Mouse (Mus musculus): ENCODE measurements around the gene Rundc3a. TPM values are rescaled to one million over a fixed set of nuclear protein-coding genes. Genes with fewer than 3 reads are reported as not detected.

Gene Rundc3a
- total RNA-seq (2021), result 100 to 1,000 TPM; 329 to 332 TPM

DNA sequence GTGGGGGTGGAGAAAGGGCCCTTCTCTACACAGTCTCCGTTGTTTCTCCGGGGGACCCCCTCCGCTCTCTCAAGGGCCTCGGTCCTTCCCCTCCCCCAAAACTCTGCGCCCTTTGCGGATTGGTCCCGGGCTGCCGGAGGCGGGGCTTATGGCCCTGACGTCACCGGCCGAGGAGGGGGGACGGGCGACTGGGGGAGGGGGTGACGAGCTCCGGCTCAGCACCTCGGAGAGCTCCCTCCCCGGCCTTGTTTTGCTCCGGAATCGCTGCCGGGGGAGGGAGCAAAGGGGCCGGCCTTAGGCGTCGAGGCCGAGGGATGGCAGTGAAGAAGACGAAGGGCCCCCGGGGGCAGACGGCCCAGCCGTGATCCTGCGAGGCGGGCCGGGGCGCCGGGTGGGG is at the start of gene Rundc3a:
Gene Rundc3a (plus strand): TSS at position 166 of the 397 bp plus-strand sequence.
- intact Hi-C loops (cut with DNase I), result no loop called here
- DNase-seq (ENCODE audit: extremely low spot score in 1 of 2, low spot score in 2 of 2), result peak; percentile 96 to 97

GRCm38 (mm10) chr11:102344458-102344857 is 48.7 kb upstream of the Rundc3a start:
- intact Hi-C loops (cut with DNase I), result no loop called here

GRCm38 (mm10) chr11:102346926-102347325 is 46.3 kb upstream of the Rundc3a start:
- no peak for DNase-seq (ENCODE audit: extremely low spot score in 1 of 2, low spot score in 2 of 2)
- intact Hi-C loops (cut with DNase I), result no loop called here

More at GRCm38 (mm10) chr11:102344458-102344857, 48.7 kb upstream of the Rundc3a start:
- DNase-seq (ENCODE audit: extremely low spot score in 1 of 2, low spot score in 2 of 2), result no peak

DNA sequence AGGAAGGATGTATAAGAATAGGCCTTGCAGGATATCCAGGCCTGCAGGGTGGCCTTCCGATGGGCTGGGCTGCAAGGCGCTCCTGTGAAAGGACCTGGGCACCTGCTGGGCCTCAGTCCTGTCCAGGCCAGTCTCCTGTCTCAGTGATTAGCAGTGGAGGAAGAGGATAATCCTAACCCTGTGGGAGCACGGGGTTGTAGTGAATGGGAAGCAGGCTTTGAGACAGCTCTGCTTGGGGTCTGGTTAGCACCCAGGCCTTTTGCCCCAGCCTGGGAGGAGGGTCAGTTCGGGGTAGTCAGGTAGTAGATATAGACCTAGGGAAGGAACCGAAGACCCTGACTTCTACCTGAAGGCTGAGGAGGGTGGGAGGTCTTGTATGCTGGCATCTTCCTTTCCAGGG is 45.5 kb upstream of the Rundc3a start:
- DNase-seq (ENCODE audit: extremely low spot score in 1 of 2, low spot score in 2 of 2), result no peak
- intact Hi-C loops (cut with DNase I), result no loop called here

DNA sequence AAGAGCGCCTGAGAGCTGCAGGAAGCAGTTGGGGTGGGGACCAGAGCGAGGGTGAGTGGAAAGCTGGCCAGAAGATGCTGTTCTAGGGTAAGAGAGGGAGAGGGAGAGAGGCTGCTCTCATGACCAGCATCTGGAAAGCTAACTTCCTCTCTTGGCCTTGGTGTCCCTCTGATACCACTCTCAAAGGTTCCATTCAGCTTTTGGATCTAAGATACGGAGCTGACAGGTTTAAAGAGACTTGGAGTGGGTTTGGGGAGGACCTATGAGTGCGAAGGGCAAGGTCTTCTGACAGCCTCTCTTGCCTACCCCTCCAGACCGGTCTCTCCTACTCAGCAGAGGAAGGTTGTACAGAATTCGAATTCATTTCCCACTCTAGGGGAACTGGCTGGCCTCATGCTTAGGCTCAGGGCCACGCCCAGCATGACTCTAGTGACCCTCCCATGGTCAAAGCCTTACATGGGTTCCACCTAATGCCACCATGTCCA is 45.1 kb upstream of the Rundc3a start:
- intact Hi-C loops (cut with DNase I), result no loop called here
- DNase-seq (ENCODE audit: extremely low spot score in 1 of 2, low spot score in 2 of 2), result no peak

DNA sequence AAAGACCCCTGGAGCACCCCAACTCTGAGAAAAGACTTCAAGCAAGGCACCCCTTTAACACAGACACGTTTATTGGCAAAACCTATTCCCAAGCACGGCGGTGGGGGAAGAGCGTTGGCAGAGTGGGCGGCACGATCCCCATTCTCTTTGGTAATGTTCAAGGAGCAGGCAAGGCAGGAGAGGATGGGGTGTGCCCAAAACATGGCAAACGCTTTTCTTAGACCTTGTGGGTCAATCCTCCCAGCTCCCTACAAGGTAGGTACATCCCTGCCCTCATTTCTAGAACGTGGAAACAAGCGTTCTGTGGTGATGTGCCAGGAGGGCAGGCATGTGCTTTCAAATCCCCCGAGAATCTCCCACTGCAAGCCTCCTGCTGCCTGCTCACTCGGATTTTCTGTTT is 44.4 kb upstream of the Rundc3a start:
- no peak for DNase-seq (ENCODE audit: extremely low spot score in 1 of 2, low spot score in 2 of 2)
- intact Hi-C loops (cut with DNase I), result no loop called here

DNA sequence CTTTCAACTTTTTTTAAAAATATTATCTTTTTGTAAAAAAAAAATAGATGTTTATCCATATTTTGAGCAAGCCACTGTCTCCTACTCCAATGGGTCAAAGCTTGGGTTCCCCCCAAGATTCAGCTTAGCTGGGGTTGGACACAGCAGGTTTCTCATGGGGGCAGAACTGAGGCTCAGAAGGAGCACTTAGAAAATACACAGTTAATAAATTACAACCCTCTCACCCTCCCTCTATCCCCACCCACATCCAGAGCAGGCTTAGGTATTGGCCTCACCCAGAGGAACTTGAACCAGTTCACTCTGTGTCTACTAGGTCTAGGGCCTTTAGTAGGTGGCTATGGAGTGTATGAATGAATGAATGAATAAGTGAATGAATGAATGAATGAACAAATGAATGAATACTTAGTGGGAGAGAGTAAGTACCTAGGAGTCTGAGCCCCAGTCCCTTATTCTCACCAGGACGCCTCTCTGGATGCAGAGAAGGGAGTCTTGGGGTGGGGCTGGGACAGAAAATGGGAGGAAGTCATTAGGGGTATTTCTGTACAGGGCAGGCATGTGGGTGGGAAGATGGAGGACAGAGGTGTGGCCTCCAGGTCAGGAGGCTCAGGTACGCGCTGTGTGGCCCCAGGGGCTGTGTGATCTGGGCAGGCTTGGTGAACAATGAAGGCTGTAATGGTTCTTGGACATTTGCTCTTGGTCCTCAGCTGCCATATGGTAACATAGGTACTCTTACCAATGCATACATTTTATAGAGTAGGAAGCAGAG is 43.8 kb upstream of the Rundc3a start:
- intact Hi-C loops (cut with DNase I), result no loop called here

DNA sequence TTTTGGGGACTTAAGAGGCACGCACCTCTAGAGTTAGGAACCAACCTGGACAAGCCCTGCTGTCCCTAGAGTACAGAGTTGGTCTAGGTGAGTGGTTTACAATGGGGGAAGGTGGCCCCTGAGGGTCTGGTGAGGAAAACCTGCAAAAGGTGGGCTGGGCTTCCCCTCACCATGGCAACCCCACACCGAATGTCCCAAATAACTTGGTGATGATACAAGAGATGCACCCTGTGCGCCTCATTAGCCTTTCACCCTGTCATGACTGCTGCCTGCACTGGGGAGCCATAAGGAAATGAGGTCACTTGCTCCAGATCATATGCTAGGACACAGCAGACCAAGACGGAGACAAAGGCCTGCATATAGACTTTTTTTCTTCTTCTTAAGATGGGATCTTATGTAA is 42.8 kb upstream of the Rundc3a start:
- DNase-seq (ENCODE audit: extremely low spot score in 1 of 2, low spot score in 2 of 2), result no peak
- intact Hi-C loops (cut with DNase I), result no loop called here

More for the DNA sequence above, 43.8 kb upstream of the Rundc3a start:
- DNase-seq (ENCODE audit: extremely low spot score in 1 of 2, low spot score in 2 of 2), result no peak

GRCm38 (mm10) chr11:102350981-102351523 is 42.2 kb upstream of the Rundc3a start:
- intact Hi-C loops (cut with DNase I), result no loop called here

DNA sequence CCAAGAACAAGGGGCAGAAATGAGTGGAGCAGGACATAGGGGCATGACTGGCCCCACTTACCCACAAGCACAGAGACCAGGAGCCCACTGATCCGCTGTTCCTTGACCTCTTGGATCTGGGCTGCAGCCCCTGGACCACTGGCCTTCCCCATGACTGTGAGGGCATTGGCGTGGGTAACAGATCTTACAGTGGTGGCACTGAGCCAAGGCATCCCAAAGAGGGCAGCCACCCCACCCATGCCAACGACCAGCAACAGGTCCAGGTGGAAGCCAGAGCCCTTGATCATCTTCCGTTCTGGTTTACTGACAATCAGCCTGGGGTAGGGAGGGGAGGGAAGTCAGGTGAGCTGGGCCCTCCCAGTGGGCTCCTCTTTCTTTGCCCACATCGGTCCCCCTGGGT is 40.8 kb upstream of the Rundc3a start:
- intact Hi-C loops (cut with DNase I), result no loop called here
- DNase-seq (ENCODE audit: extremely low spot score in 1 of 2, low spot score in 2 of 2), result no peak

More at GRCm38 (mm10) chr11:102350981-102351523, 42.2 kb upstream of the Rundc3a start:
- DNase-seq (ENCODE audit: extremely low spot score in 1 of 2, low spot score in 2 of 2), result no peak

DNA sequence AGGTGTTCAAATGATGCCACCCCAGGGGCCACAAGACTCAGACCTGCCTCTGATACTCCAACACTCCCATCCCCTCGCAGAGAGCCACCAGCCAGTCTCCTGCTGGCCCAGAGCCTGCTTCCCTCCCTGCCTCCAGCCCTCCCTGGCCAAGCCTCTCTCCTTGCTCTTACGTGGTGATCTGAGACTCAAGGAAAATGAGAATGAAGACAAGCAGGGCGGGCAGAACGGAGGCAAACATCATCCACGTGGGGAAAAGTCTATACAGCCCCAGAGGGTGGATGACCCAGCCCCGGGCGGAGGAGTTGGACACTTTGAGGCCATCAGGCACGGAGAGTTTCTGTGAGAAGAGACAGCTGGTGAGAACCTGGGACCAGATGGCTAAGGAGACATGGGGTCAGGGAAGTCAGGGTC is 40.2 kb upstream of the Rundc3a start:
- intact Hi-C loops (cut with DNase I), result no loop called here
- no peak for DNase-seq (ENCODE audit: extremely low spot score in 1 of 2, low spot score in 2 of 2)

- intact Hi-C loops (cut with DNase I), result no loop called here
- no peak for DNase-seq (ENCODE audit: extremely low spot score in 1 of 2, low spot score in 2 of 2)
Measured at GRCm38 (mm10) chr11:102355501-102355900, 37.7 kb upstream of the Rundc3a start.

DNA sequence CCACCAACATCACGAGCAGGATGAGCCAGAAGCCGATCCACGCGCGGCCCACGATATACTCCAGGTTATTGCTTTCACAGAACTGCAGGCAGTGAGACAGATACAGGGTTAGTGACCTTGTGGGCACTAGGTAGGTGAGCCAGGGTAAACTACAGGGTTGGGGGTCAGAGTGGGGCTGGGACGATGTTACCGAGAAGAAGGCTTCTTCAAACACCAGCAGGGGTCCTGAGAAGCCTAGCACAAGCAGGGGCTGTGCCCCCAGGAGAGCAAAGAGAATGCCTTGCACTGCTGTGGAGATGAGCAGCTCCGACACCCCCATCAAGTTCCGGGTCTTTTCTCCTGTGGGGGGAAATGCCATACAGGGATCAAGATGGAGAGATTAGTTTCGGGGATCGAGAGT is 37.0 kb upstream of the Rundc3a start:
- no peak for DNase-seq (ENCODE audit: extremely low spot score in 1 of 2, low spot score in 2 of 2)
- intact Hi-C loops (cut with DNase I), result no loop called here

- intact Hi-C loops (cut with DNase I), result no loop called here
- no peak for DNase-seq (ENCODE audit: extremely low spot score in 1 of 2, low spot score in 2 of 2)
Measured at GRCm38 (mm10) chr11:102356636-102357350, 36.4 kb upstream of the Rundc3a start.

- intact Hi-C loops (cut with DNase I), result no loop called here
- DNase-seq (ENCODE audit: extremely low spot score in 1 of 2, low spot score in 2 of 2), result no peak
Measured at GRCm38 (mm10) chr11:102358365-102358764, 34.8 kb upstream of the Rundc3a start.

GRCm38 (mm10) chr11:102361776-102362495 is 31.3 kb upstream of the Rundc3a start:
- intact Hi-C loops (cut with DNase I), result no loop called here

GRCm38 (mm10) chr11:102363623-102364022 is 29.6 kb upstream of the Rundc3a start:
- intact Hi-C loops (cut with DNase I), result no loop called here
- DNase-seq (ENCODE audit: extremely low spot score in 1 of 2, low spot score in 2 of 2), result no peak

More at GRCm38 (mm10) chr11:102361776-102362495, 31.3 kb upstream of the Rundc3a start:
- DNase-seq (ENCODE audit: extremely low spot score in 1 of 2, low spot score in 2 of 2), result no peak

GRCm38 (mm10) chr11:102364570-102365371 is 28.4 kb upstream of the Rundc3a start:
- intact Hi-C loops (cut with DNase I), result no loop called here

More at GRCm38 (mm10) chr11:102364570-102365371, 28.4 kb upstream of the Rundc3a start:
- DNase-seq (ENCODE audit: extremely low spot score in 1 of 2, low spot score in 2 of 2), result no peak
